Mouse (Mus musculus): ENCODE measurements around the gene Gmip.

- no peak for TF ChIP-seq CTCF (IDR thresholded peaks at IDR 0.05)
- no peak for TF ChIP-seq POLR2A (IDR thresholded peaks at IDR 0.05; ENCODE audit: insufficient read depth, low read depth, low read length)
These were observed 9.2 kb upstream of the Gmip start for GRCm38 (mm10) chr8:69799261-69799660.

Data from heart, adult 2 months (tissue).